Mouse (Mus musculus): Measurements from ENCODE around the gene Cd3eap. TPM values are rescaled to one million over a fixed set of nuclear protein-coding genes. Genes with fewer than 3 reads are reported as not detected.

The Cd3eap gene
- total and polyA plus RNA-seq, 2 experiments from 2014 or later, result 14.0 to 21.6 TPM

GRCm38 (mm10) chr7:19400946-19401345 is 41.7 kb upstream of the Cd3eap start:
- no peak for DNase-seq (ENCODE audit: low spot score)
- H3K4me3 ChIP-seq (ENCODE audit: low read depth, low read length), result no peak overlapping the region
- no peaks in the 10 kb centered on the region for H3K4me1 ChIP-seq (ENCODE audit: insufficient read depth, low read length)
- 84% methylated on average over 4 of the region's 4 CpGs for WGBS
- no peak overlapping the region for H3K9ac ChIP-seq (replicated peaks; ENCODE audit: low read length, poor library complexity, severe bottlenecking)
- H3K36me3 ChIP-seq (ENCODE audit: insufficient read depth, low read length), result no peaks in the 10 kb centered on the region
- no peaks in the 10 kb centered on the region for H3K9me3 ChIP-seq (ENCODE audit: low read length)
- no peak for ATAC-seq (ENCODE audit: low FRiP score)
- peaks cover 25% of the 10 kb centered on the region for H3K27me3 ChIP-seq (ENCODE audit: insufficient read depth, low read length)
- peak; percentile 37 for TF ChIP-seq CTCF (IDR thresholded peaks at IDR 0.05)
- H3K4me2 ChIP-seq (ENCODE audit: low read depth, low read length, poor library complexity, severe bottlenecking), result no peak overlapping the region
- H3K27ac ChIP-seq (ENCODE audit: low read depth, low read length), result no peak overlapping the region

- no peak for DNase-seq (ENCODE audit: low spot score)
- Histone ChIP-seq H3K4me2 (ENCODE audit: low read depth, low read length, poor library complexity, severe bottlenecking) (peak overlapping the region; percentile 27), H3K9ac (replicated peaks; ENCODE audit: low read length, poor library complexity, severe bottlenecking) (peak overlapping the region; percentile 44)
Observed at GRCm38 (mm10) chr7:19399496-19400280, 40.4 kb upstream of the Cd3eap start.

GRCm38 (mm10) chr7:19394484-19394883 is 35.2 kb upstream of the Cd3eap start:
- ATAC-seq (ENCODE audit: low FRiP score), result no peak
- no peak for DNase-seq (ENCODE audit: low spot score)
- Histone ChIP-seq H3K4me1 (ENCODE audit: insufficient read depth, low read length) (no peaks in the 10 kb centered on the region), H3K27ac (ENCODE audit: low read depth, low read length) (no peak overlapping the region), H3K9me3 (ENCODE audit: low read length) (no peaks in the 10 kb centered on the region), H3K4me2 (ENCODE audit: low read depth, low read length, poor library complexity, severe bottlenecking) (no peak overlapping the region), H3K36me3 (ENCODE audit: insufficient read depth, low read length) (peaks cover 57% of the 10 kb centered on the region), H3K9ac (replicated peaks; ENCODE audit: low read length, poor library complexity, severe bottlenecking) (no peak overlapping the region), H3K4me3 (ENCODE audit: low read depth, low read length) (no peak overlapping the region), H3K27me3 (ENCODE audit: insufficient read depth, low read length) (0 out of 2 replicates have a peak, but pooled peaks cover 3% of the 10 kb centered on the region)
- 94% methylated on average over 8 of the region's 8 CpGs for WGBS
- TF ChIP-seq CTCF (IDR thresholded peaks at IDR 0.05), result no peak

More at GRCm38 (mm10) chr7:19399496-19400280, 40.4 kb upstream of the Cd3eap start:
- no peak for ATAC-seq (ENCODE audit: low FRiP score)
- H3K9me3 ChIP-seq (ENCODE audit: low read length), result no peaks in the 10 kb centered on the region
- WGBS, result 4% methylated on average over 25 of the region's 27 CpGs
- no peak for TF ChIP-seq CTCF (IDR thresholded peaks at IDR 0.05)
- H3K27ac ChIP-seq (ENCODE audit: low read depth, low read length), result no peak overlapping the region
- H3K27me3 ChIP-seq (ENCODE audit: insufficient read depth, low read length), result peaks cover 25% of the 10 kb centered on the region
- no peak overlapping the region for H3K4me3 ChIP-seq (ENCODE audit: low read depth, low read length)
- H3K4me1 ChIP-seq (ENCODE audit: insufficient read depth, low read length), result no peaks in the 10 kb centered on the region
- H3K36me3 ChIP-seq (ENCODE audit: insufficient read depth, low read length), result peaks cover 8% of the 10 kb centered on the region

GRCm38 (mm10) chr7:19388699-19389413 is 29.6 kb upstream of the Cd3eap start:
- no peaks in the 10 kb centered on the region for H3K9me3 ChIP-seq (ENCODE audit: low read length)
- no peaks in the 10 kb centered on the region for H3K4me1 ChIP-seq (ENCODE audit: insufficient read depth, low read length)
- WGBS, result 34% methylated on average over 10 of the region's 10 CpGs
- peak overlapping the region; percentile 51 for H3K27ac ChIP-seq (ENCODE audit: low read depth, low read length)
- H3K4me3 ChIP-seq (ENCODE audit: low read depth, low read length), result no peak overlapping the region
- H3K27me3 ChIP-seq (ENCODE audit: insufficient read depth, low read length), result no peaks in the 10 kb centered on the region
- no peak overlapping the region for H3K9ac ChIP-seq (replicated peaks; ENCODE audit: low read length, poor library complexity, severe bottlenecking)
- H3K36me3 ChIP-seq (ENCODE audit: insufficient read depth, low read length), result peaks cover 81% of the 10 kb centered on the region
- DNase-seq (ENCODE audit: low spot score), result peak; percentile 51
- peak; percentile 50 for ATAC-seq (ENCODE audit: low FRiP score)
- no peak overlapping the region for H3K4me2 ChIP-seq (ENCODE audit: low read depth, low read length, poor library complexity, severe bottlenecking)
- TF ChIP-seq CTCF (IDR thresholded peaks at IDR 0.05), result no peak

- no peak overlapping the region for H3K4me2 ChIP-seq (ENCODE audit: low read depth, low read length, poor library complexity, severe bottlenecking)
- peaks cover 35% of the 10 kb centered on the region for H3K36me3 ChIP-seq (ENCODE audit: insufficient read depth, low read length)
- no peaks in the 10 kb centered on the region for H3K9me3 ChIP-seq (ENCODE audit: low read length)
- peaks cover 8% of the 10 kb centered on the region; the same call in 1 of the 2 replicates for H3K4me1 ChIP-seq (ENCODE audit: insufficient read depth, low read length)
- no peak overlapping the region for H3K9ac ChIP-seq (replicated peaks; ENCODE audit: low read length, poor library complexity, severe bottlenecking)
- no peaks in the 10 kb centered on the region for H3K27me3 ChIP-seq (ENCODE audit: insufficient read depth, low read length)
- H3K4me3 ChIP-seq (ENCODE audit: low read depth, low read length), result no peak overlapping the region
- DNase-seq (ENCODE audit: low spot score) (no peak), ATAC-seq (ENCODE audit: low FRiP score) (no peak)
- no peak overlapping the region for H3K27ac ChIP-seq (ENCODE audit: low read depth, low read length)
- 89% methylated on average over 9 of the region's 9 CpGs for WGBS
- TF ChIP-seq CTCF (IDR thresholded peaks at IDR 0.05), result no peak
Observed at GRCm38 (mm10) chr7:19383708-19384107, 24.4 kb upstream of the Cd3eap start.

GRCm38 (mm10) chr7:19382166-19382541 is 22.9 kb upstream of the Cd3eap start:
- ATAC-seq (ENCODE audit: low FRiP score), result peak; percentile 58
- Histone ChIP-seq H3K4me1 (ENCODE audit: insufficient read depth, low read length) (peaks cover 8% of the 10 kb centered on the region; the same call in 1 of the 2 replicates), H3K36me3 (ENCODE audit: insufficient read depth, low read length) (peaks cover 29% of the 10 kb centered on the region), H3K4me2 (ENCODE audit: low read depth, low read length, poor library complexity, severe bottlenecking) (peak overlapping the region; percentile 76), H3K4me3 (ENCODE audit: low read depth, low read length) (peak overlapping the region; percentile 93), H3K27ac (ENCODE audit: low read depth, low read length) (peak overlapping the region; percentile 69), H3K9me3 (ENCODE audit: low read length) (no peaks in the 10 kb centered on the region), H3K27me3 (ENCODE audit: insufficient read depth, low read length) (no peaks in the 10 kb centered on the region), H3K9ac (replicated peaks; ENCODE audit: low read length, poor library complexity, severe bottlenecking) (peak overlapping the region; percentile 74)
- no peak for TF ChIP-seq CTCF (IDR thresholded peaks at IDR 0.05)
- no peak for DNase-seq (ENCODE audit: low spot score)
- under 1% methylated on average over 28 of the region's 37 CpGs for WGBS

Measured in midbrain, postnatal 0 days (tissue).